Mouse (Mus musculus) CH12.LX (cell line): Measurements from ENCODE around the gene Mrnip. TPM values are rescaled to one million over a fixed set of nuclear protein-coding genes. Genes with fewer than 3 reads are reported as not detected.

Experiments
- DNase-seq: peaks from one replicate; pipeline ENCODE4 v3.0.0-alpha.2; 2013; ENCODE audit errors: extremely low read depth
- H3K27ac ChIP-seq: 2 replicates; pipeline ENCODE4 v1.5.1; 2012; ENCODE audit warnings: low read depth, mild to moderate bottlenecking, control low read depth, moderate library complexity; ENCODE audit not compliant: insufficient read depth
- H3K27me3 ChIP-seq: replicated peaks from 2 replicates; pipeline ENCODE3; 2012; ENCODE audit warnings: inconsistent platforms
- H3K36me3 ChIP-seq, 2 experiments: replicated peaks in 1 of 2; 2 replicates each; pipeline versions ENCODE3 to v1.6.1; 2012; ENCODE audit warnings: inconsistent platforms in 1 of 2, low read length in 1 of 2, mild to moderate bottlenecking in 1 of 2, mixed read lengths in 1 of 2, moderate library complexity in 1 of 2; ENCODE audit not compliant: control insufficient read depth in 1 of 2, insufficient read depth in 1 of 2
- H3K4me1 ChIP-seq, 2 experiments: 2 replicates each; pipeline ENCODE4 v1.6.1; 2012; ENCODE audit warnings: inconsistent platforms in 1 of 2, moderate library complexity in 1 of 2; ENCODE audit not compliant: insufficient read depth in 2 of 2, control insufficient read depth in 1 of 2
- H3K4me2 ChIP-seq: 2 replicates; pipeline ENCODE4 v1.6.1; 2012; ENCODE audit warnings: low read depth, mild to moderate bottlenecking, control low read depth; ENCODE audit not compliant: poor library complexity, insufficient read depth, severe bottlenecking
- H3K4me3 ChIP-seq, 3 experiments: fragments of 150-350 bp in 1 of 3; sonication (generic) in 1 of 3; replicated peaks in 1 of 3; 2 replicates each; pipeline versions ENCODE3 to v1.5.1; 2011 to 2012; ENCODE audit warnings: low read depth in 2 of 3, low read length in 2 of 3, mild to moderate bottlenecking in 2 of 3, moderate library complexity in 2 of 3, control low read depth in 1 of 3, improper control_type of control experiment in 1 of 3, inconsistent platforms in 1 of 3, mixed read lengths in 1 of 3; ENCODE audit not compliant: poor library complexity in 1 of 3
- H3K79me2 ChIP-seq: replicated peaks from 2 replicates; pipeline ENCODE4 v1.6.1; 2012; ENCODE audit warnings: mild to moderate bottlenecking, moderate library complexity; ENCODE audit not compliant: control insufficient read depth, poor library complexity, insufficient read depth, severe bottlenecking; ENCODE audit errors: extremely low read depth
- H3K9ac ChIP-seq: 2 replicates; pipeline ENCODE4 v1.6.1; 2012; ENCODE audit warnings: low read depth, mild to moderate bottlenecking, control low read depth, moderate library complexity; ENCODE audit not compliant: insufficient read depth
- H3K9me3 ChIP-seq: replicated peaks from 2 replicates; pipeline ENCODE3; 2012; ENCODE audit warnings: low read length, inconsistent platforms, mixed read lengths
- CTCF ChIP-seq, 2 experiments: IDR thresholded peaks in 1 of 2; conservative IDR thresholded peaks in 1 of 2; 2 replicates each; pipeline ENCODE4 v1.5.1; 2011 to 2012; ENCODE audit warnings: low read depth in 2 of 2, low read length in 2 of 2, improper control_type of control experiment in 1 of 2, inconsistent platforms in 1 of 2, mild to moderate bottlenecking in 1 of 2, moderate library complexity in 1 of 2
- ELF1 ChIP-seq: IDR thresholded peaks from 2 replicates; pipeline ENCODE4 v1.6.1; 2014; ENCODE audit warnings: low read depth, mild to moderate bottlenecking, inconsistent platforms, low read length, improper control_type of control experiment
- EP300 ChIP-seq: IDR thresholded peaks from 2 replicates; pipeline ENCODE4 v1.6.1; 2011; ENCODE audit warnings: low read length, improper control_type of control experiment
- JUND ChIP-seq: conservative IDR thresholded peaks from 2 replicates; pipeline ENCODE4 v1.6.1; 2011; ENCODE audit warnings: low read depth, low read length, improper control_type of control experiment
- MAFK ChIP-seq: IDR thresholded peaks from 2 replicates; pipeline ENCODE4 v1.6.1; 2011; ENCODE audit warnings: low read length, improper control_type of control experiment; ENCODE audit not compliant: insufficient replicate concordance
- MAZ ChIP-seq: IDR thresholded peaks from 2 replicates; pipeline ENCODE4 v1.6.1; 2012; ENCODE audit warnings: low read depth, mild to moderate bottlenecking, inconsistent platforms, low read length, improper control_type of control experiment, moderate library complexity
- MXI1 ChIP-seq: IDR thresholded peaks from 2 replicates; pipeline ENCODE4 v1.6.1; 2011; ENCODE audit warnings: mild to moderate bottlenecking, low read depth, low read length, improper control_type of control experiment
- TBP ChIP-seq: conservative IDR thresholded peaks from 2 replicates; pipeline ENCODE4 v1.6.1; 2011; ENCODE audit warnings: low read depth, low read length, improper control_type of control experiment
- TCF12 ChIP-seq: IDR thresholded peaks from 2 replicates; pipeline ENCODE4 v1.6.1; 2014; ENCODE audit warnings: low read depth, mild to moderate bottlenecking, inconsistent platforms, low read length, improper control_type of control experiment
- UBTF ChIP-seq: IDR thresholded peaks from 2 replicates; pipeline ENCODE4 v1.6.1; 2012; ENCODE audit warnings: low read depth, mild to moderate bottlenecking, inconsistent platforms, low read length, improper control_type of control experiment, moderate library complexity
- ZMIZ1 ChIP-seq: IDR thresholded peaks from 2 replicates; pipeline ENCODE4 v1.6.1; 2012; ENCODE audit warnings: low read depth, mild to moderate bottlenecking, inconsistent platforms, low read length, improper control_type of control experiment
- dilution Hi-C: fragments of 300-500 bp; cut with MboI; formaldehyde crosslinking; loops from 2 replicates; pipeline ENCODE4 v1.14.3; 2020; ENCODE audit warnings: low sequenced_read_pairs; ENCODE audit not compliant: extremely low pct_unique_long_range_greater_than_20kb, extremely low pct_ligation_motif_present
- in situ Hi-C: fragments of 300-500 bp; cut with MboI; formaldehyde crosslinking; loops from 3 replicates; pipeline ENCODE4 v1.14.3; 2019; ENCODE audit warnings: low sequenced_read_pairs, low pct_ligation_motif_present, low pct_unique_long_range_greater_than_20kb, mixed read lengths
- polyA plus RNA-seq: library from polyadenylated mRNA; unstranded; fragments of >175 nt; gene quantifications from 2 replicates; pipeline ENCODE4 v1.2.1, GENCODE M21; 2012; ENCODE audit warnings: low read depth; ENCODE audit not compliant: insufficient read length
- total RNA-seq, 2 experiments: library from RNA; depleted of rRNA; stranded (reverse); fragments of 300-350 nt in 1 of 2; fragments of >200 nt in 1 of 2; gene quantifications; 2 replicates each; pipeline ENCODE4 v1.2.3; 2012 to 2014

Mrnip gene
- total and polyA plus RNA-seq, 3 experiments = 22.5 to 36.7 (median 29.7) TPM

DNA sequence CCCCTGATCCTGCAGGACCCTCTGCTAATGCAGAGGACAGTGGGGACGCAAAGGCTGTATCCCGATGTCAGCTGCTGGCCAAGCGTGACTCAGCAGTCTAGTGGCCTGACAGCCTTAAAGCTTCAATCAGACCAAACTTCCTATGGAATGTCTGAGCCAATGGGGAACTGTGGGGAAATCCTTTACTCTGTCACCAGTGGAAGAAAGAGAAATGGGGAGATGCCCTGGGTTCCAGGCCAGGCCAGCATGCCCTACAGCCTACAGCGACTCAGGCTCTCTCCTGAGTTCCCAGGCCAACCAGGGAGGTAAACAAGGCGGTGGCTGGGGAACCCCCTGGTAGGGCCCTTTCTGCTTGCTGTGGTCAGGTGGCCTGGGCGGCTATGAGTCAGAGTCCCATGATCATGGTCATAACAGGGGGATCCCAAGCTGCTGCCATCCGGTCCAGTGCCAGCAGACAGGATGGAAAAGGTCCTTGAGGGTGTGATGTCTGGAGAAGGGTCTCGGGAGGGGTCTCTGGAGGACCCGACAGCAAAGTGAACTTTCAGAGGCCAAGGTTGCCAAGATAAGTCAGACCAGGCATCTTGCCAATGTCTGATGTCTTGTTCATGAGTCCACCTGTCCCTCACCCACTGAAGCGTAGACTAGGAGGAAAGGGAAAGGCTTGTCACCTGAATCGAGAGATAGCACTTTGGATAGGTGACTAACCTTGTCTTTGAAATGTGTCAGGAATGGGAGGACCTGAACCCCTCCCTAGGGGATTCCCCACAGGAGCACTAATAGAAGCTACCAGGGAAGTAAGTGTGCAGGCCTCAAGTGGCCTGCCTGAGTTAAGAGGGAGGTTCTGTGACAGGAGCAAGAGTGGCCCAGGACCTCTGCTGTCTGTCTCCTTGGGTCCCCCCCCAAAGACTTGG, 38.9 kb downstream of the Mrnip start (continued):
- TF ChIP-seq EP300 (peak; percentile 91), TBP (no peak), UBTF (0 out of 2 replicates have a peak, but pooled peaks have one; percentile 19), TCF12 (peak; percentile 94), MXI1 (peak; percentile 70), MAFK (peak; percentile 92), ELF1 (peak; percentile 31; the same call in 1 of the 2 replicates), JUND (peak; percentile 71; the same call in 1 of the 2 replicates), ZMIZ1 (peak; percentile 76; the same call in 1 of the 2 replicates)

DNA sequence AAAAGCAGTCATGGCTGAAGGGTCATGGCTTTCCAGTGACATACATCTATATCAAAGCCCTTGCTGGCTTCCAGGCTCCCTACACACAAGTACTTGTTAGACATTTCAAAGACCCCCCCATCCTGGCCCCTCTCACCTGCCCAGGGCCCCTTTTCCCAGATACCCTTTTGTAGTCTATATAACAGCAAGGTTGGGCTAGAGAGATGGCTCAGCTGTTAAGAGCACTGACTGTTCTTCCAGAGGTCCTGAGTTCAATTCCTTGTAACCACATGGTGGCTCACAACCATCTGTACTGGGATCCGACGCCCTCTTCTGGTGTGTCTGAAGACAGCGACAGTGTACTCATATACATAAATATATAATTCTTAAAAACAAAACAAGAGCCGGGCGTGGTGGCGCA, 40.4 kb downstream of the Mrnip start:
- Histone ChIP-seq H3K9me3 (no peaks in the 10 kb centered on the region), H3K79me2 (peaks cover 9% of the 10 kb centered on the region), H3K27ac (no peak overlapping the region), H3K9ac (no peak overlapping the region), H3K27me3 (no peaks in the 10 kb centered on the region), H3K4me2 (no peak overlapping the region), H3K4me3 (no peak overlapping the region), H3K4me1 (peaks cover 27 to 62% of the 10 kb centered on the region in 2 experiments), H3K36me3 (peaks cover 0 to 8% of the 10 kb centered on the region in 2 experiments)
- dilution Hi-C loops (no loop called here), in situ Hi-C loops (loop anchor here (5.0 kb wide), 1 partner anchor 37 kb away; no protein-coding TSS in a partner anchor)
- TF ChIP-seq CTCF (conservative IDR thresholded peaks at IDR 0.05 in 1 of 2, IDR thresholded peaks at IDR 0.05 in 1 of 2; ENCODE audit: low read depth in 2 of 2, low read length in 2 of 2) (peak in 1 of 2 experiments; percentile 25; a peak in 1 of 4 replicates), MAZ (no peak)
- DNase-seq = no peak

DNA sequence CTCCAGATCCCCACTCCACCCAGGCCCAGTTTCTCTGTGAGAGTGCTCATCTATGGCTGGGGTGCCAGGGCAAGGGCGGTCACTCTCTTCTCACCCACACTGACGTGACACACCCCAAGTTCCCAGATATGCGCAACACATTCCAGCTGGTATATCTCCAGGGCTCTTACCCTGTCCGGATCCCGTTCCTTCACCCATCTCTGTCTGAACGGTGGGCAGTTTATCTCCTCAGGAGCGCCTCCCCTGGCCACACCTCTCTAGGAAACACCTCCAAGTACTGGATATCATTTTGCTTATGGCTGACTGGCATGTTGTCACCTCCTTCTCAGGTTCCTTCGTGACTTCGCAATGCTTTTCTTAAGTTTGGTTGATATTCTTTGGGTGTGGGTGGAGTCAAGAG, 41.4 kb downstream of the Mrnip start:
- Histone ChIP-seq H3K4me3 (no peak overlapping the region), H3K9me3 (no peaks in the 10 kb centered on the region), H3K79me2 (no peaks in the 10 kb centered on the region), H3K36me3 (peaks cover 0 to 12% of the 10 kb centered on the region in 2 experiments), H3K27ac (no peak overlapping the region), H3K27me3 (no peaks in the 10 kb centered on the region), H3K4me1 (peaks cover 27 to 66% of the 10 kb centered on the region in 2 experiments), H3K4me2 (no peak overlapping the region), H3K9ac (no peak overlapping the region)
- in situ Hi-C loops (no loop called here), dilution Hi-C loops (no loop called here)
- TF ChIP-seq CTCF (conservative IDR thresholded peaks at IDR 0.05 in 1 of 2, IDR thresholded peaks at IDR 0.05 in 1 of 2; ENCODE audit: low read depth in 2 of 2, low read length in 2 of 2) (0 out of 4 replicates have a peak, but pooled peaks of 1 of the 2 experiments have one; percentile 0), MAFK (no peak)
- DNase-seq = no peak
